Mouse (Mus musculus) hindbrain, embryonic 14.5 days (tissue): ENCODE measurements around the gene Myocos. TPM values are rescaled to one million over a fixed set of nuclear protein-coding genes. Genes with fewer than 3 reads are reported as not detected.
"Not testable (repeated sequence)": the region's sequence is repeated elsewhere in the genome, so short reads cannot be mapped to it uniquely, and the experiment has no call there.

Experiments
- ATAC-seq: fragments of 200-750 bp; cut with Nextera tagmentation; 2 replicates; pipeline ENCODE4 v1.8.0; 2017; ENCODE audit warnings: moderate number of reproducible peaks, mild to moderate bottlenecking, moderate TSS enrichment, moderate library complexity; ENCODE audit not compliant: low FRiP score
- DNase-seq: peaks from one replicate; pipeline ENCODE4 v3.0.0-alpha.2; 2015; ENCODE audit warnings: low spot score
- H3K27ac ChIP-seq: fragments of 300-500 bp; sonication (generic); 2 replicates; pipeline ENCODE4 v1.5.1; 2014; ENCODE audit warnings: mild to moderate bottlenecking, moderate library complexity
- H3K27me3 ChIP-seq: fragments of 300-500 bp; sonication (generic); 2 replicates; pipeline ENCODE4 v1.6.1; 2014; ENCODE audit warnings: mild to moderate bottlenecking, low read length, mixed read lengths; ENCODE audit not compliant: control insufficient read depth, insufficient read depth
- H3K36me3 ChIP-seq: fragments of 300-500 bp; sonication (generic); replicated peaks from 2 replicates; pipeline ENCODE4 v1.6.1; 2014; ENCODE audit not compliant: control insufficient read depth, insufficient read depth
- H3K4me1 ChIP-seq: fragments of 300-500 bp; sonication (generic); replicated peaks from 2 replicates; pipeline ENCODE4 v1.6.1; 2014; ENCODE audit warnings: antibody characterized with exemption, low read length, mixed read lengths; ENCODE audit not compliant: control insufficient read depth, insufficient read depth
- H3K4me2 ChIP-seq: fragments of 300-500 bp; sonication (generic); replicated peaks from 2 replicates; pipeline ENCODE4 v1.6.1; 2014; ENCODE audit warnings: mild to moderate bottlenecking, moderate library complexity
- H3K4me3 ChIP-seq: fragments of 300-500 bp; sonication (generic); replicated peaks from 2 replicates; pipeline ENCODE4 v1.5.1; 2014; ENCODE audit warnings: mild to moderate bottlenecking, low read length
- H3K9ac ChIP-seq: fragments of 300-500 bp; sonication (generic); 2 replicates; pipeline ENCODE4 v1.6.1; 2014
- H3K9me3 ChIP-seq: fragments of 300-500 bp; sonication (generic); 2 replicates; pipeline ENCODE4 v1.6.1; 2016; ENCODE audit warnings: low read length; ENCODE audit not compliant: control insufficient read depth
- WGBS: fragments of 180-500 bp; shearing (Covaris S2); extraction: QIAGEN DNeasy Blood & Tissue Kit; methylation state at CpG from one replicate; pipeline ENCODE4 v1.1.7; 2014; 5-methylcytosine and 5-hydroxymethylcytosine counted together
- polyA plus RNA-seq: library from polyadenylated mRNA; unstranded; fragments of >200 nt; fragmentation: Nextera tagmentation; extraction: Ambion mirVana; gene quantifications from 2 replicates; pipeline ENCODE4 v1.2.1, GENCODE M21; 2014

Myocos gene
- polyA plus RNA-seq, 1 experiment from 2014 or later: not detected

DNA sequence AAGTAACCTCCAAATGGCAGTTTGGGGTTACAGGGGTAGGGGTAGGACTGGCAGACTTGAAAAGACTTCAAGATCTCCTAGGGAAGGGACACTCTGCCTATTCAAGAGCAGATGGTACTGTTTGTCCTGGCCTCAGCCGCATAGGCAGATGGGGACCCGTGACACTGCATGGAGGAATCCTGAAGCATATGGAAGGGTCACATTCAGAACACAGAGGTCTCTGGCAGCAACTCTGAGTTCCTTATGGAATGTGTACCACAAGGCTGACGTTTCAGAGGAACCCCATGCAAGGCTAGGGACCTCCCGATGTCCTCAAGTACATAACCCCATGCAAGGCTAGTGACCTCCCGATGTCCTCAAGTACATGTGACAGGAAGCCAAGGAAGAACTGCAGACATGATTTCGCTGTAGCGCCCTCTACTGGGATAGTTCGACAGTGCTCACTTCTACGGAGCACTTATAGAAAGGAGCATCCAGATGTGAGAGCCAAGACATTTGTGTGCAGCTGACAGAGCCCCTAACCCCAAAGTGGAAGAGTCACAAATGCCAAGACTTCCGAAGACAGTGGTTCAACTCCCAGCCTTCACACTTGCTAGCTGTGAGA, 11.8 kb downstream of the Myocos start:
- Histone ChIP-seq H3K4me3 (no peak overlapping the region), H3K4me2 (no peak overlapping the region), H3K9me3 (no peaks in the 10 kb centered on the region), H3K36me3 (no peaks in the 10 kb centered on the region), H3K27me3 (no peaks in the 10 kb centered on the region), H3K9ac (no peak overlapping the region), H3K4me1 (no peaks in the 10 kb centered on the region), H3K27ac (no peak overlapping the region)
- no peak for DNase-seq
- ATAC-seq: no peak
- 79% methylated on average over 10 of the region's 10 CpGs for WGBS

DNA sequence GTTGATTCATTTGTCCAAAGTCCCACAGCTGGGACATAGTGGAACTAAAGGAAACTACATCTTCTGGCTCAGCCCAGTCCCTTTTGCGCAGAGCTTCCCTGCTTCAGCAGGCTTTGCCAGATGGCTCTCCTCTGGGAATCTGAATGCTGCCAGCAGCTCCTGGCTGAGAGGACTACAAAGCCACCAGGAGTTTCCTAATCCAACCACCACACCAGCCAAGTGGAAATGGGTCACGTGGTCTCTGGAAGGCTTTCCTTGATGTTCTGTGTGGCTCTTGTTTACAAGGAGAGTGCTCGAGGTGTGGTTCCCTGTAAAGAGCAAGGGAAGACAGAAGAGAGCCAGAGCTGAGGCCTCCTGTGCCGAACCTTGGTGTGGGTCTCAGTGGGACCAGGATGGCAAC, 14.3 kb downstream of the Myocos start:
- Histone ChIP-seq H3K9ac (no peak overlapping the region), H3K4me1 (no peaks in the 10 kb centered on the region), H3K4me2 (no peak overlapping the region), H3K27ac (no peak overlapping the region), H3K27me3 (no peaks in the 10 kb centered on the region), H3K9me3 (no peaks in the 10 kb centered on the region), H3K36me3 (no peaks in the 10 kb centered on the region), H3K4me3 (no peak overlapping the region)
- WGBS: 45% methylated on average over 4 of the region's 4 CpGs
- 0 out of 2 replicates have a peak, but pooled peaks have one; percentile 35 for ATAC-seq
- DNase-seq: peak; percentile 44

- H3K9ac ChIP-seq: no peak overlapping the region
- ATAC-seq (no peak), DNase-seq (no peak)
- H3K27ac ChIP-seq: no peak overlapping the region
- no peak overlapping the region for H3K4me2 ChIP-seq
- no peaks in the 10 kb centered on the region for H3K4me1 ChIP-seq
- 65% methylated on average over 3 of the region's 3 CpGs for WGBS
- no peaks in the 10 kb centered on the region for H3K9me3 ChIP-seq
- H3K27me3 ChIP-seq: no peaks in the 10 kb centered on the region
- no peak overlapping the region for H3K4me3 ChIP-seq
- H3K36me3 ChIP-seq: no peaks in the 10 kb centered on the region
Measured at GRCm38 (mm10) chr1:162642591-162642990, 15.4 kb downstream of the Myocos start.

DNA sequence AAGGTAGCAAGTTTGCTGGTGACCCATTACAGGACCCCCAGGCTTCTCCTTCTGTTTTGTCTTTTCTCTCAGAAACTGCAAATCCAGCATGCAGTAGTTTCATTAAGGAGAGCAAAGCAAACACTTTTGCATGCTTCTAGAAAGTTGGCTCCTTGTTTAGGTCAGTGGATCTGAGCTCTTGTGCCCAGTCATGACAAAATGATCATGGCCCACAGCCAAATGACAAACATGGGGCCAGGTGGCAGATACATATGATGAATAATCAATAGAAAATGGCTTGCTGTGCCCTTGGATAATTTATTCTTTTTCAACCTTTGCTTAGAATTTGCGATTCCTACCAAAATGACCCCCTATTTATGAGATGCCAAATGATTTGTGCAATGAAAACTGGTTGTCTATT, 18.2 kb downstream of the Myocos start:
- Histone ChIP-seq H3K4me2 (no peak overlapping the region), H3K27ac (no peak overlapping the region), H3K27me3 (no peaks in the 10 kb centered on the region), H3K9ac (no peak overlapping the region), H3K9me3 (no peaks in the 10 kb centered on the region), H3K36me3 (no peaks in the 10 kb centered on the region), H3K4me1 (no peaks in the 10 kb centered on the region), H3K4me3 (no peak overlapping the region)
- no peak for ATAC-seq
- no peak for DNase-seq
- 70% methylated on average over 1 of the region's 1 CpGs for WGBS

DNA sequence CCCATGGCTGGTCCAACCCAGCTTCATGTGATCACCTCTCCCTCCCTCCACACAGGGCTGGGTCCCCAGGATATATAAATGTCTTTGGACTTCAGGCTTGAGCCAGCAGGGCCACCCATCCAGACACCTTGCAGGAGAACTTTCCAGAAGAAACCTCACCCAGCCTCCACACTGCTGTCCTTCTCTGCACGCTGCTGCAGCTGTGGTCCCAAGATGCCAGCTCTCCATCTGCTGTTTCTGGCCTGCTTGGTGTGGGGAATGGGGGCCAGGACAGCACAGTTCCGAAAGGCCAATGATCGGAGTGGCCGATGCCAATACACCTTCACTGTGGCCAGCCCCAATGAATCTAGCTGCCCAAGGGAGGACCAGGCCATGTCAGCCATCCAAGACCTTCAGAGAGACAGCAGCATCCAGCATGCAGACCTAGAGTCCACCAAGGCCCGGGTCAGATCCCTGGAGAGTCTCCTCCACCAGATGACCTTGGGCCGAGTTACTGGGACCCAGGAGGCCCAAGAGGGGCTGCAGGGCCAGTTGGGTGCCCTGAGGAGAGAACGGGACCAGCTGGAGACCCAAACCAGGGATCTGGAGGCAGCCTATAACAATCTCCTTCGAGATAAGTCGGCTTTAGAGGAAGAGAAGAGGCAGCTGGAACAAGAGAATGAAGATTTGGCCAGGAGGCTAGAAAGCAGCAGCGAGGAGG, 18.8 kb downstream of the Myocos start, which contains the start of gene Myoc:
TSS of gene Myoc (plus strand) at position 105 of the 700 bp plus-strand sequence.
- Histone ChIP-seq H3K4me3 (no peak within 1 kb of the TSS), H3K36me3 (no peaks in the 10 kb centered on the region), H3K9ac (no peak within 1 kb of the TSS), H3K4me1 (no peaks in the 10 kb centered on the region), H3K27me3 (no peaks in the 10 kb centered on the region), H3K27ac (no peak within 1 kb of the TSS), H3K9me3 (no peaks in the 10 kb centered on the region), H3K4me2 (no peak within 1 kb of the TSS)
- ATAC-seq: no peak
- WGBS: 86% methylated on average over 10 of the region's 10 CpGs
- DNase-seq: no peak

DNA sequence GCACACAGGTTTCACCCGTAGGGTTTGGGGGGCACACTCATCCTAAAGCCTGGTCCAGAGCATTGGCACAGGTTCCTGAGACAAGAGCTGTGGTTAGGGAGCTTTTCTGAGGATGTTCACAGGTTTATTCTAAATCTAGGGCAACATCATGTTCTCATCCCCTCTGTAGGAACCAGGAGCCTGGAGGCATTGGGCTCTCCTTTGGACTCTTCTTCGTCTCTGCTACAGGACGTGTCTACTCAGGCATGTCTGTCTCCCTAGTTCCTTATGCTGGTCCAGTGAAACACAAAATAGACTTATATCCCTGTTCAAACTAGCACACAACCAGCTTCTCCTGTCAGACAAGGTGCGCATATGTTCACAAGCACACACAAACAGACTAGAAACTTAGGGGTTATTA, 19.5 kb downstream of the Myocos start:
- ATAC-seq: no peak
- Histone ChIP-seq H3K27ac (no peak overlapping the region), H3K27me3 (no peaks in the 10 kb centered on the region), H3K4me3 (no peak overlapping the region), H3K9me3 (no peaks in the 10 kb centered on the region), H3K4me1 (no peaks in the 10 kb centered on the region), H3K4me2 (no peak overlapping the region), H3K9ac (no peak overlapping the region), H3K36me3 (no peaks in the 10 kb centered on the region)
- no peak for DNase-seq
- WGBS: 93% methylated on average over 4 of the region's 4 CpGs

- WGBS: 74% methylated on average over 3 of the region's 3 CpGs
- Histone ChIP-seq H3K27me3 (no peaks in the 10 kb centered on the region), H3K4me1 (no peaks in the 10 kb centered on the region), H3K27ac (no peak overlapping the region), H3K36me3 (no peaks in the 10 kb centered on the region), H3K4me2 (no peak overlapping the region), H3K9ac (no peak overlapping the region), H3K9me3 (no peaks in the 10 kb centered on the region), H3K4me3 (no peak overlapping the region)
- ATAC-seq (no peak), DNase-seq (no peak)
Measured at GRCm38 (mm10) chr1:162636516-162636915, 21.5 kb downstream of the Myocos start.

DNA sequence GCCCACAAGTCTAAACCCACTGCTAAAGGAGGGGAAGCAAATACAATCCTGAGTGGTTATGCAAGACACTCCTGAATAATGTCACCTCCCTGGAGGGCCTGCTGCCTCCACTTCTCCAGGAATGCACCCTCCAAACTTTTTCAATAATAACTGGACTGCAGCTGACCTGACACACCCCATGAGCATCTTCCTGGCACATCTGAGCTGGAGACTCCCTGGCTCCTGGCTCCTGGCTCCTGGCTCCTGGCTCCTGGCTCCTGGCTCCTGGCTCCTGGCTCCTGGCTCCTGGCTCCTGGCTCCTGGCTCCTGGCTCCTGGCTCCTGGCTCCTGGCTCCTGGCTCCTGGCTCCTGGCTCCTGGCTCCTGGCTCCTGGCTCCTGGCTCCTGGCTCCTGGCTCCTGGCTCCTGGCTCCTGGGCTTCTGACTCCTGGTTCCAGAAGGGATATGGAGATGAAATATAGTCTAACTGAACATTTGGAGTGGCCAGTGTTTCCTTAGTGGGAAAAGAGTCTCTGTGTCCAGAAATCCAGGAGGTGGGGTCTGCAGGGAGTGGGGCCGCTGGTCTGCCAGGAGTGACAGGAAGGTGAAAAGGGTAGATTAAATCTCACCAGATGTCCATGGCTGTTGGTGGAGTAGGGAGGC, 22.6 kb downstream of the Myocos start:
- not testable (repeated sequence) for H3K4me1 ChIP-seq, H3K9me3 ChIP-seq, DNase-seq, H3K9ac ChIP-seq, H3K4me2 ChIP-seq, H3K27me3 ChIP-seq, H3K4me3 ChIP-seq, ATAC-seq, H3K36me3 ChIP-seq, H3K27ac ChIP-seq
- 83% methylated on average over 1 of the region's 1 CpGs for WGBS

DNA sequence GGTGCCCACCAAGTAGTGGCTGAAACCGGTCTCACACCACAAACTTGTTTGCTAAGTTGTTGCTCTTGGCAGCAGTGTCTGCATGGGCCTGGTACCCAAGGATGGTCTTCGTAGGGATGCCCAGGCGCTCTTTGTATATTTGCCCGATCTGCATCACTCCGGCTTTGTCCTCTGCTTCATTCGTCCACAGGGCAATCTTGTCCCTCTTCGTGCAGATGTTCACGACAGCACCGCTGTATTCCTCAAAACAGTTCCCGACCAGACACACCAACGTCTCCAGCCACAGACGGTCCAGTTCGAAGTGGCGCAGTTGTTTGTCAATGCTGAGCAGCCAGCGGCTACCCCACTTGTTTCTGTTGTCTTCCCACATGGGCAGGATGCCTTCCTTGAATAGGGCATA, 29.7 kb downstream of the Myocos start:
- not testable (repeated sequence) for H3K36me3 ChIP-seq, ATAC-seq, H3K9ac ChIP-seq, H3K27ac ChIP-seq, H3K4me3 ChIP-seq, H3K27me3 ChIP-seq, H3K9me3 ChIP-seq, DNase-seq, H3K4me2 ChIP-seq
- peaks cover 10% of the 10 kb centered on the region; the same call in 1 of the 2 replicates for H3K4me1 ChIP-seq
- WGBS: 96% methylated on average over 15 of the region's 15 CpGs
